Mouse (Mus musculus): ENCODE measurements at regions not wholly inside any gene's neighbourhood (a gene's known extent, or its start where the extent isn't known, plus 50 kb on each side); places are given as distances from the start of the nearest gene placed in this dataset.

GRCm38 (mm10) chr5:112155051-112155450 lies 97.3 kb downstream of the Cryba4 start:
- in situ Hi-C loops (cut with MboI, MseI), result loop anchor here (5.0 kb wide), 1 partner anchor 743 kb away; no protein-coding TSS in a partner anchor

- in situ Hi-C loops (cut with MboI, MseI), result loop anchor here (5.0 kb wide), 1 partner anchor 744 kb away; no protein-coding TSS in a partner anchor
Observed at GRCm38 (mm10) chr5:112156005-112156404, 96.3 kb downstream of the Cryba4 start.

GRCm38 (mm10) chr5:112166410-112167175 lies 85.7 kb downstream of the Cryba4 start:
- in situ Hi-C loops (cut with MboI, MseI), result no loop called here

GRCm38 (mm10) chr5:112167790-112168189 lies 84.5 kb downstream of the Cryba4 start:
- in situ Hi-C loops (cut with MboI, MseI), result no loop called here

GRCm38 (mm10) chr5:112171325-112171724 lies 81.0 kb downstream of the Cryba4 start:
- in situ Hi-C loops (cut with MboI, MseI), result no loop called here

- in situ Hi-C loops (cut with MboI, MseI), result no loop called here
Observed at GRCm38 (mm10) chr5:112179213-112180057, 72.9 kb downstream of the Cryba4 start.

GRCm38 (mm10) chr5:112182775-112183174 lies 69.5 kb downstream of the Cryba4 start:
- in situ Hi-C loops (cut with MboI, MseI), result no loop called here

- in situ Hi-C loops (cut with MboI, MseI), result no loop called here
Observed at GRCm38 (mm10) chr5:112195667-112196066, 56.7 kb downstream of the Cryba4 start.

Measured in regulatory T cell (primary cell).